Mouse (Mus musculus): Measurements from ENCODE around the gene Rapgef3.

DNA sequence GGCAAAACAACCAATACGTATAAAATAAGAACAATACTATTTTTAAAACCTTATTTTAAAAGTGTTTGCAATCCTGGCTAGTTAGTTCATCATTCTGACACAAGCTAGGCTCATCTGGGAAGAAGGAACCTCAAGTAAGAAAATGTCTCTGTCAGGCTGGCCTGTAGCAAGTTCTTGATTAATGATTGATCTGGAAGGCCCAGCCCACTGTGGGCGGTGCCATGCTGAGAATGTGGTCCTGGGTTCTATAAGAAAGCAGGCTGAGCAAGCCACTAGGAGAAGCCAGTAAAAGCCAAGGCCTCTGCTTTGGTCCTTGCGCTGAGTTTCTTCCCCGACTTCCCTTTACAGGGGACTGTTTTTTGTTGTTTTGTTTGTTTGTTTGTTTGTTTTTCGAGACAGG, 15.3 kb downstream of the Rapgef3 start:
- TF ChIP-seq CTCF (IDR thresholded peaks at IDR 0.05; ENCODE audit: borderline replicate concordance, insufficient read depth, low read length) (no peak), POLR2A (IDR thresholded peaks at IDR 0.05; ENCODE audit: low read depth, low read length) (no peak)

All from embryonic fibroblast, embryonic 13.5 days (primary cell).